Mouse (Mus musculus) hindbrain, embryonic 16.5 days (tissue): ENCODE results near the gene Nrxn3. TPM values are rescaled to one million over a fixed set of nuclear protein-coding genes. Genes with fewer than 3 reads are reported as not detected.

Experiments used
- ATAC-seq: fragments of 200-750 bp; cut with Nextera tagmentation; 2 replicates; pipeline ENCODE4 v1.8.0; 2017; ENCODE audit warnings: moderate TSS enrichment, moderate library complexity
- H3K27ac ChIP-seq: fragments of 300-500 bp; sonication (generic); 2 replicates; pipeline ENCODE4 v1.5.1; 2014; ENCODE audit warnings: low read depth, mild to moderate bottlenecking, control low read depth, low read length, moderate library complexity
- H3K27me3 ChIP-seq: fragments of 300-500 bp; sonication (generic); replicated peaks from 2 replicates; pipeline ENCODE4 v1.6.1; 2014; ENCODE audit warnings: low read length; ENCODE audit not compliant: control insufficient read depth, insufficient read depth
- H3K36me3 ChIP-seq: fragments of 300-500 bp; sonication (generic); 2 replicates; pipeline ENCODE4 v1.6.1; 2014; ENCODE audit warnings: mild to moderate bottlenecking, low read length, moderate library complexity, mixed read lengths; ENCODE audit not compliant: control insufficient read depth, insufficient read depth
- H3K4me1 ChIP-seq: fragments of 300-500 bp; sonication (generic); 2 replicates; pipeline ENCODE4 v1.6.1; 2014; ENCODE audit warnings: low read depth, low read length; ENCODE audit not compliant: control insufficient read depth, insufficient read depth
- H3K4me2 ChIP-seq: fragments of 300-500 bp; sonication (generic); 2 replicates; pipeline ENCODE4 v1.6.1; 2014; ENCODE audit warnings: mild to moderate bottlenecking, low read length, control low read depth, moderate library complexity
- H3K4me3 ChIP-seq: fragments of 300-500 bp; sonication (generic); 2 replicates; pipeline ENCODE4 v1.5.1; 2014; ENCODE audit warnings: mild to moderate bottlenecking, low read length, control low read depth, moderate library complexity
- H3K9ac ChIP-seq: fragments of 300-500 bp; sonication (generic); 2 replicates; pipeline ENCODE4 v1.6.1; 2014; ENCODE audit warnings: low read depth, mild to moderate bottlenecking, control low read depth, low read length, moderate library complexity
- H3K9me3 ChIP-seq: fragments of 300-500 bp; sonication (generic); 2 replicates; pipeline ENCODE4 v1.6.1; 2014; ENCODE audit warnings: mild to moderate bottlenecking, low read length, moderate library complexity; ENCODE audit not compliant: control insufficient read depth
- WGBS: fragments of 180-500 bp; shearing (Covaris S2); extraction: QIAGEN DNeasy Blood & Tissue Kit; methylation state at CpG from one replicate; pipeline ENCODE4 v1.1.7; 2014; 5-methylcytosine and 5-hydroxymethylcytosine counted together
- polyA plus RNA-seq: library from polyadenylated mRNA; unstranded; fragments of >200 nt; fragmentation: Nextera tagmentation; extraction: Ambion mirVana; gene quantifications from 2 replicates; pipeline ENCODE4 v1.2.1, GENCODE M21; 2015

Gene Nrxn3
- polyA plus RNA-seq, 1 experiment from 2014 or later: 99.6 TPM

DNA sequence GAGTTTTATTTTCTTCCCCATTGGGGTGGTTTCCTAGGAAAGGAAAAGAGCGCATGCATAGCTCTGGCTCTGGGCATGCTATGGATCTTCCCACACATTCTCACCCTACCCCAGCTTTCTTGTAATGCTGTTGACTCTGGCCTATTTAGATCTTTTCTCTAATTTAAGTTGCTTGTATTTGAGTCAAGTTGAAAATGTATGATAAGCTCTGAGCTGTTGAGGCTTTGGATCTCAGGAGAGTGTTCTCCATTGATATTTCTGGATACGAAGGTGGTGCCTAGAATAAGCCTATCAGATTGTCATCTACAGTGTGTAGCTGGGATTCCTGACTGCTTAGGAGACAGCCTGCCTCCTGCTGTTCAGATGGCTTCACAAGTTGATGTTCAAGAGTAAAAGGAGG lies 930.5 kb downstream of the Nrxn3 start:
- Histone ChIP-seq H3K4me2 (no peak overlapping the region), H3K27me3 (no peaks in the 10 kb centered on the region), H3K36me3 (no peaks in the 10 kb centered on the region), H3K9ac (no peak overlapping the region), H3K4me1 (no peaks in the 10 kb centered on the region), H3K9me3 (no peaks in the 10 kb centered on the region), H3K4me3 (no peak overlapping the region), H3K27ac (no peak overlapping the region)
- WGBS: 85% methylated on average over 2 of the region's 2 CpGs
- no peak for ATAC-seq

DNA sequence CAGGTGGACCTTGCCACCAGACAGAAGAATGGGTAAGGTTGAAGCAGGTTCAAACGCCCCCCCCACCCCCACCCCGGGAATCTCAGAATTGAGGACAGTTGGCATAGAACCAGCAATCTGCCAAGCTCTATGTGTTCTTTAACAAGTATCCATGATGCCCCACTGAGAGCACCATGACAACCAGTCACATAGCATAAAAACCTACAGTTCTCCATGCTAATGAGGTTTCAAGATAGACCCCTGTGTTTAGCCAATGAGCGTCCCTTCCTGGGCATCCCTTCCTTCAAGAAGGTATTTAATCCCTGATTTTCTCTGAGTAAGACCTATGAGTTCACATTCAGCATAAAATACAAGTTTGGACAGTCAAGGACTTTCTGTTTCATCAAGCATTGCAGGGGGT lies 938.5 kb downstream of the Nrxn3 start:
- no peaks in the 10 kb centered on the region for H3K27me3 ChIP-seq
- no peak overlapping the region for H3K27ac ChIP-seq
- no peaks in the 10 kb centered on the region for H3K36me3 ChIP-seq
- H3K4me2 ChIP-seq: no peak overlapping the region
- no peaks in the 10 kb centered on the region for H3K4me1 ChIP-seq
- H3K9me3 ChIP-seq: no peaks in the 10 kb centered on the region
- H3K4me3 ChIP-seq: no peak overlapping the region
- no peak overlapping the region for H3K9ac ChIP-seq
- 43% methylated on average over 3 of the region's 3 CpGs for WGBS
- ATAC-seq: peak; percentile 61; the same call in 1 of the 2 replicates

DNA sequence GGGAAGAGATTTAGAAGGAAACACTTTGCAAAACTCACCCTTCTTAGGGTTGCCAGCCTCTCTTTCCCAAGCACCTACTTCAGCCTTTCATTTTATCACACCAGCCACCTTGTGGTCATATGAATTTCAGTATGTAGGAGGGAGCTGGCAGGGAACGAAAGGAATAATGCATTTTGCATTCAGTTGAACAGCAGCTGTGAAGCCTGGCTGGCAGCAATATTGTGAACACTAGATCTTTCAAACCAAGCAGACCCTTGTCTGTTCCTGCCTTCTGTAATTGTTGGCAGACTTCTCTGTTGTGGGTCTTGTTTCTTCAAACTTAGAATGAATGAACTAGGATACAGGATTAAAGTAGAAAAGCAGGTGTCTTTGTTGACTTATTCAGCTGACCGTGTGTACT lies 946.2 kb downstream of the Nrxn3 start:
- H3K4me1 ChIP-seq: no peaks in the 10 kb centered on the region
- 54% methylated on average over 2 of the region's 2 CpGs for WGBS
- no peaks in the 10 kb centered on the region for H3K36me3 ChIP-seq
- no peak overlapping the region for H3K4me2 ChIP-seq
- no peak overlapping the region for H3K27ac ChIP-seq
- ATAC-seq: no peak; the same call in 1 of the 2 replicates
- H3K4me3 ChIP-seq: no peak overlapping the region
- H3K9ac ChIP-seq: no peak overlapping the region
- H3K27me3 ChIP-seq: no peaks in the 10 kb centered on the region
- H3K9me3 ChIP-seq: no peaks in the 10 kb centered on the region

DNA sequence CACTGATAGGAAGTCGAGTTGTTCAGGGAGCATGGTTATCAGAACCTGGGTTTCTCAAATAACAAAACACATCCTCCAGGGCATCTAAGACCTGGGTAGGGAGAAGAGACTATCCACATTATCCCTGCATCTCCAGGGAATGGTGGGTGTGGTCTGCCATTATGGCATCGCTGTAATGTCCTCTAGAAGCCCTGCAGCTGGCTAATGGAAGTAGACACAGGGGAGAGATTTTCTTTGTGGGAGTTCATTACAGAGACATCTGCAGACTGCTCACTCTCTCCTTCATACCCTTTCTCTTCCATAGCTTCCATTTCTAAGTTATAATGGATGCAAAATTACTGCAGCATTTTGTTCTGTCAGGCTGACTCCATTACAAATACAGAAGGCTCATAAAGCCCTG lies 950.1 kb downstream of the Nrxn3 start:
- no peak for ATAC-seq
- H3K9me3 ChIP-seq: no peaks in the 10 kb centered on the region

DNA sequence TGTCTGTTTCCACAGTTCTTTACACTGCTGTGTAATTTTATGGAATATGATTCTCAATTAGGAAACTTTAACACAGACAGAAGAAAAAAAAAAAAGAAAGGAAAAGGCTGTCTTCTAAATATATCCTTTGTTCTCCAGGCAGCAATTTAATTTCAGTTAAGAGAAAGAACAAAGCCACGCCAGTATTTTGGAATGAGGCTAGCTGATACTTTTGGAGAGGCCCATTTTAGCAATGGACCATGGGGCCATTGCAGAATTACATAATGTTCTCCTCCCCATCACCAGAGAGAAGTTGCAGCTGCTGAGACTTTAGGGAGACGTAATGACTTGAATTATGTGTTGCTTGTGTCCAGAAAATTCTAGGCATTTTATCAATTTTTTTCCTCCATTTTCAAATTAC lies 963.0 kb downstream of the Nrxn3 start:
- no peaks in the 10 kb centered on the region for H3K36me3 ChIP-seq
- no peak overlapping the region for H3K4me2 ChIP-seq
- H3K27ac ChIP-seq: no peak overlapping the region
- H3K9me3 ChIP-seq: no peaks in the 10 kb centered on the region
- H3K4me3 ChIP-seq: no peak overlapping the region
- H3K4me1 ChIP-seq: no peaks in the 10 kb centered on the region
- WGBS: 83% methylated on average over 2 of the region's 2 CpGs
- H3K9ac ChIP-seq: no peak overlapping the region
- no peaks in the 10 kb centered on the region for H3K27me3 ChIP-seq
- ATAC-seq: no peak

More for the DNA sequence above, 950.1 kb downstream of the Nrxn3 start:
- Histone ChIP-seq H3K9ac (no peak overlapping the region), H3K36me3 (no peaks in the 10 kb centered on the region), H3K4me1 (no peaks in the 10 kb centered on the region), H3K4me3 (no peak overlapping the region), H3K4me2 (no peak overlapping the region), H3K27ac (no peak overlapping the region), H3K27me3 (no peaks in the 10 kb centered on the region)
- WGBS: 66% methylated on average over 2 of the region's 2 CpGs

DNA sequence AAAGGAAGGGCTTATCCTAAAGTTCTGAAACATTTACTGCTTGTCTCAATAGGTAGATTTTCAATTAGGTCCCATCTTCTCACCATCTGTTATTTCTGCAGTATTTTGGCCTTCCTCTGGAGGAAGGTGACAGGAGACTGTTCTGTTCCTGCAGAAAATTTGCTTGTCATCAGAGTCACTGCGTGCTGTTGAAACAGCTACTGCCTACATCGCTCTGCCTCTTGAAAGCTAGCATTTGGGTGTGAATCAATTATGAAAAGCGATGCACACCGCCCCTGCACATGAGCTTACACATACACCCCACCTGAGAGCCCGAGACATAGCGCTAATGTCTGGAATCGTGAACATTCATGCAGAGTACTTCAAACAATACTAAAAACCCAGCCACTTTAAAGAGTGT lies 966.4 kb downstream of the Nrxn3 start:
- WGBS: 91% methylated on average over 7 of the region's 7 CpGs
- no peak overlapping the region for H3K9ac ChIP-seq
- no peaks in the 10 kb centered on the region for H3K27me3 ChIP-seq
- no peaks in the 10 kb centered on the region for H3K36me3 ChIP-seq
- no peak overlapping the region for H3K27ac ChIP-seq
- H3K4me2 ChIP-seq: no peak overlapping the region
- H3K4me1 ChIP-seq: no peaks in the 10 kb centered on the region
- no peaks in the 10 kb centered on the region for H3K9me3 ChIP-seq
- ATAC-seq: no peak
- no peak overlapping the region for H3K4me3 ChIP-seq

DNA sequence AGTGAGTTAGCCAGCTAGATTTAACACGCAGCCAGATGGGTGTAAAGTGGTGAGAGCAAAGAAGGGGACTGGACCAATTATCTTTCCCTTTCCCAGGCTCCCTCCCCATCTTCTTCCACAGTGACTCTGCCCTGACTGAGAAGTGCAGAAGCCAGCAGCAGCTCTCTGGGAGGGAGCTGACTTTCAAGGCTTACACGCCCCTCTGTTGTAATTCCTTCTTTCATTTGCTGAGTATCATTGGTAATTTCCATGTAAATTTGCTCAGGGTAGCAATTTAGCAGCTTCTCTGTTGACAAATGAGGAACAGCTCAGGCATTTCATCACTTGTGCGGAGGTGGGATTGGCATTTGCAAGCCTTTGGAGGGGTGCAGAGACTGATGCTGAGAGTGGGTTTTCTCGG lies 976.8 kb downstream of the Nrxn3 start:
- ATAC-seq: no peak
- Histone ChIP-seq H3K4me2 (no peak overlapping the region), H3K27me3 (no peaks in the 10 kb centered on the region), H3K36me3 (no peaks in the 10 kb centered on the region), H3K27ac (no peak overlapping the region), H3K9me3 (no peaks in the 10 kb centered on the region), H3K4me1 (peaks cover 2% of the 10 kb centered on the region; the same call in 1 of the 2 replicates), H3K4me3 (no peak overlapping the region), H3K9ac (no peak overlapping the region)
- WGBS: 13% methylated on average over 4 of the region's 4 CpGs

DNA sequence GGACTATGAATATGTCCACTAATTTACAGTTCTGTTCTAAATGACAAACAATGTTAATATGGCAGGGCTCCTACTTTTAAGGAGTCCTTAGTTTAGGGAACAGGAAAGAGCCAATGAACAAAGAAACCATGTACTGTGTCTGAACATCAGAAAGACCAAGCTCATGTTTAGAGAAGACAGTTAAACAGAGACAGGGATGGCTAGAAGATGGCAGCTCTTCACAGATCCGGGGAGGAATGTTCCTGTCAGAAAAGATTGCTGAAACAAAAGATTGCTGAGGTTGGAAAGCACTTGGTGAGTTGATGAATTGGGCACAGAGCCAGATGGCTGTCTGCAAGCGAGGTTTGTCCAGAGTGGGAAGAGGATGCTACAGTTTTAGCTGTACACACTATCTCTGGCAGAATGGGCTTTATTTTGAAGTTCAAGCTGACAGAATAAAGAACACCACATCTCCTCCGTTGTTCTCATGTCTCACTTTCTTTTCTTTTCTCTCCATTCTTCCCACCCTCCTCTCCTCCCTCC lies 978.3 kb downstream of the Nrxn3 start:
- no peaks in the 10 kb centered on the region for H3K36me3 ChIP-seq
- no peaks in the 10 kb centered on the region for H3K27me3 ChIP-seq
- peaks cover 2% of the 10 kb centered on the region; the same call in 1 of the 2 replicates for H3K4me1 ChIP-seq
- 27% methylated on average over 3 of the region's 3 CpGs for WGBS
- H3K4me3 ChIP-seq: no peak overlapping the region
- H3K4me2 ChIP-seq: no peak overlapping the region
- no peak for ATAC-seq
- H3K9me3 ChIP-seq: no peaks in the 10 kb centered on the region
- no peak overlapping the region for H3K9ac ChIP-seq
- H3K27ac ChIP-seq: no peak overlapping the region

DNA sequence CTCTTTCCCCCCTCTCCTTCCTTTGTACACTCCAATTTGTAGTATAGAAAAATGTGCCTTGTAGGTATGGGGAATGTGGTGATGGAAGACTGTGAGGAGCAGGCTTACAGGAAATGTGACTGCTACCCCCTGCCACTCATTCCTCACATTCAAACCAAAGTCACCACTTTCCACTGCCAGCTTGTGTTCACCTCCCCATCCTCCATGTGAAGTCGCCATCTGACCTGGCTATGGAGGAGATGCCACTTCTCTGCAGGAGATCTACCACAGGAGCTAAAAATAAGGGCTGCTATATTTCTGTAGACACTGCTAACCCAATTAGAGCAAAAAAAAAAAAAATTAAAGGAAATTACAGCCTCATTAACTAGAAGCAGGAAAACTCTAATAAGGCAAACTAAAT lies 980.3 kb downstream of the Nrxn3 start:
- Histone ChIP-seq H3K9me3 (no peaks in the 10 kb centered on the region), H3K4me1 (peaks cover 2% of the 10 kb centered on the region; the same call in 1 of the 2 replicates), H3K36me3 (no peaks in the 10 kb centered on the region), H3K4me3 (no peak overlapping the region), H3K9ac (no peak overlapping the region), H3K4me2 (no peak overlapping the region), H3K27me3 (no peaks in the 10 kb centered on the region), H3K27ac (no peak overlapping the region)
- 70% methylated on average over 1 of the region's 1 CpGs for WGBS
- ATAC-seq: no peak

DNA sequence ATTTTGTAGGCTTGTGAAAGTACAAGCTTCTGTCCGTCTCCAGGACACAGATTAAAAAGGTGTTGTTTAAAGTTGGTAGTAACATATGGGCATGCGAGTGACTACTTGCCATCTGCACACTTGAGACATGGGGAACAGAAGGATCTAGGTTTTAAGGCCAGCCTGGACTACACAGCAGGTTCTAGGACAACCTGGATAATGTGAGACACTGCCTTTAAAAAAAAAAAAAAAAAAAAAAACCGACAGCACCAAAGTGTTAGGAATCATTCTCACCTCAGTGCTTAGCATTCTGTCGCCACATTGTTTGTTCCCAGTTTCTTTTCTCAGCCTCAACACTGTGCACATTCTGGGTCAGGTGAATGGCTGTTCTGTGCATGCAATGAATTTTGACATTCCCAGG lies 985.2 kb downstream of the Nrxn3 start:
- 73% methylated on average over 4 of the region's 4 CpGs for WGBS
- no peaks in the 10 kb centered on the region for H3K4me1 ChIP-seq
- no peak overlapping the region for H3K27ac ChIP-seq
- H3K4me2 ChIP-seq: no peak overlapping the region
- H3K9me3 ChIP-seq: no peaks in the 10 kb centered on the region
- no peaks in the 10 kb centered on the region for H3K27me3 ChIP-seq
- no peak for ATAC-seq
- H3K36me3 ChIP-seq: no peaks in the 10 kb centered on the region
- H3K9ac ChIP-seq: no peak overlapping the region
- H3K4me3 ChIP-seq: no peak overlapping the region
